Mouse (Mus musculus) forebrain, embryonic 14.5 days (tissue): ENCODE measurements around the gene Bco2. TPM values are rescaled to one million over a fixed set of nuclear protein-coding genes. Genes with fewer than 3 reads are reported as not detected.

Source experiments
- polyA plus RNA-seq: library from polyadenylated mRNA; unstranded; fragments of >200 nt; fragmentation: Nextera tagmentation; extraction: Ambion mirVana; gene quantifications from 2 replicates; pipeline ENCODE4 v1.2.1, GENCODE M21; 2014

Gene Bco2
- polyA plus RNA-seq, 1 experiment from 2014 or later: 0.60 TPM

Other genes starting within 250 kb of the Bco2 start
- 100 and 189 TPM in 2 replicates for gene Rpl10-ps3, start 210.2 kb downstream of the Bco2 start, polyA plus RNA-seq
- 0.27 and 0.30 TPM in 2 replicates for gene Plet1, start 60.7 kb downstream of the Bco2 start, polyA plus RNA-seq
- 87.3 and 94.5 TPM in 2 replicates for gene Pts, start 26.5 kb downstream of the Bco2 start, polyA plus RNA-seq
- gene Il18, start 354 bp downstream of the Bco2 start, polyA plus RNA-seq: 17.8 and 18.4 TPM in 2 replicates
- 0.25 TPM in 1 of 2 replicates, not detected in the other for gene Tex12, start 6.1 kb upstream of the Bco2 start, polyA plus RNA-seq
- 261 and 273 TPM in 2 replicates for gene Sdhd, start 48.6 kb upstream of the Bco2 start, polyA plus RNA-seq
- 388 and 475 TPM in 2 replicates for gene Timm8b, start 48.7 kb upstream of the Bco2 start, polyA plus RNA-seq
- 5.1 and 5.8 TPM in 2 replicates for gene Pih1d2, start 62.1 kb upstream of the Bco2 start, polyA plus RNA-seq
- 18.3 and 22.0 TPM in 2 replicates for gene Nkapd1, start 62.3 kb upstream of the Bco2 start, polyA plus RNA-seq
- gene Dlat, start 104.6 kb upstream of the Bco2 start, polyA plus RNA-seq: 50.9 and 55.0 TPM in 2 replicates
- 21.6 and 27.1 TPM in 2 replicates for gene Dixdc1, start 184.3 kb upstream of the Bco2 start, polyA plus RNA-seq
- gene 2310030G06Rik, start 191.4 kb upstream of the Bco2 start, polyA plus RNA-seq: 1.0 and 1.1 TPM in 2 replicates
- gene Cryab, start 196.1 kb upstream of the Bco2 start, polyA plus RNA-seq: 9.7 and 12.6 TPM in 2 replicates
- 0.70 TPM in 1 of 2 replicates, not detected in the other for gene Hspb2, start 197.2 kb upstream of the Bco2 start, polyA plus RNA-seq
- 10.0 and 10.1 TPM in 2 replicates for gene Fdxacb1, start 213.1 kb upstream of the Bco2 start, polyA plus RNA-seq
- gene Alg9, start 219.8 kb upstream of the Bco2 start, polyA plus RNA-seq: 49.2 and 54.9 TPM in 2 replicates
- gene 1110032A03Rik, start 220.3 kb upstream of the Bco2 start, polyA plus RNA-seq: 55.1 and 65.0 TPM in 2 replicates